Mouse (Mus musculus) lung, adult 2 months (tissue): ENCODE measurements around the gene Mark2. TPM values are rescaled to one million over a fixed set of nuclear protein-coding genes. Genes with fewer than 3 reads are reported as not detected.

Source experiments
- DNase-seq: peaks from one replicate; pipeline ENCODE4 v3.0.0; 2022
- H3K4me1 ChIP-seq: fragments of 200-500 bp; 2 replicates; pipeline ENCODE4 v1.6.1; 2011; ENCODE audit warnings: low read length; ENCODE audit not compliant: control insufficient read depth, insufficient read depth
- H3K4me3 ChIP-seq: fragments of 200-500 bp; replicated peaks from 2 replicates; pipeline ENCODE3; 2011; ENCODE audit warnings: low read depth, mild to moderate bottlenecking, control low read depth, low read length; ENCODE audit errors: extremely low read depth
- CTCF ChIP-seq: fragments of 200-500 bp; IDR thresholded peaks from 2 replicates; pipeline ENCODE4 v1.5.1; 2011; ENCODE audit warnings: mild to moderate bottlenecking, low read length, control low read depth; ENCODE audit not compliant: insufficient read depth
- POLR2A ChIP-seq: fragments of 200-500 bp; IDR thresholded peaks from 2 replicates; pipeline ENCODE4 v1.6.1; 2011; ENCODE audit warnings: low read depth, mild to moderate bottlenecking, control low read depth, low read length, borderline replicate concordance; ENCODE audit errors: extremely low read depth
- WGBS: fragments of 180-500 bp; shearing (Covaris S2); methylation state at CpG from one replicate; pipeline ENCODE4 v1.1.7; 2018; 5-methylcytosine and 5-hydroxymethylcytosine counted together
- polyA plus RNA-seq: library from polyadenylated mRNA; depleted of rRNA; stranded (reverse); fragments of >200 nt; gene quantifications from 2 replicates; pipeline ENCODE4 v1.2.3, GENCODE M21; 2012

The Mark2 gene
- polyA plus RNA-seq, 1 experiment: 94.1 TPM

- Histone ChIP-seq H3K4me3 (no peak overlapping the region), H3K4me1 (peaks cover 2% of the 10 kb centered on the region; the same call in 1 of the 2 replicates)
- TF ChIP-seq POLR2A (no peak), CTCF (no peak)
- DNase-seq: no peak
- WGBS: 82% methylated on average over 1 of the region's 1 CpGs
These were observed 79.1 kb downstream of the Mark2 start for GRCm38 (mm10) chr19:7262592-7262991.

- H3K4me1 ChIP-seq: no peaks in the 10 kb centered on the region
- no peak for DNase-seq
- 94% methylated on average over 3 of the region's 3 CpGs for WGBS
- H3K4me3 ChIP-seq: no peak overlapping the region
- TF ChIP-seq POLR2A: no peak
- TF ChIP-seq CTCF: no peak
These were observed 79.7 kb downstream of the Mark2 start for GRCm38 (mm10) chr19:7261964-7262363.

- WGBS: 82% methylated on average over 1 of the region's 1 CpGs
- Histone ChIP-seq H3K4me3 (no peak overlapping the region), H3K4me1 (no peaks in the 10 kb centered on the region)
- no peak for DNase-seq
- no peak for TF ChIP-seq POLR2A
- no peak for TF ChIP-seq CTCF
These were observed 80.2 kb downstream of the Mark2 start for GRCm38 (mm10) chr19:7261476-7261875.

- H3K4me3 ChIP-seq: no peak overlapping the region
- WGBS: 59% methylated on average over 5 of the region's 5 CpGs
- no peak for TF ChIP-seq POLR2A
- TF ChIP-seq CTCF: no peak
- no peak for DNase-seq
- no peaks in the 10 kb centered on the region for H3K4me1 ChIP-seq
These were observed 83.8 kb downstream of the Mark2 start for GRCm38 (mm10) chr19:7257881-7258280.

- no peak for DNase-seq
- Histone ChIP-seq H3K4me3 (no peak overlapping the region), H3K4me1 (0 out of 2 replicates have a peak, but pooled peaks cover 2% of the 10 kb centered on the region)
- TF ChIP-seq CTCF (no peak), POLR2A (no peak)
- WGBS: 67% methylated on average over 3 of the region's 3 CpGs
These were observed 95.6 kb downstream of the Mark2 start for GRCm38 (mm10) chr19:7246021-7246420.

GRCm38 (mm10) chr19:7240782-7241690 is 100.6 kb downstream of the Mark2 start, which contains the start of gene Naa40:
Gene Naa40, minus strand, starts transcription at chr19:7241183.
- peak; percentile 90 for DNase-seq

GRCm38 (mm10) chr19:7240291-7240690 is 101.4 kb downstream of the Mark2 start:
- TF ChIP-seq POLR2A (no peak), CTCF (no peak)
- Histone ChIP-seq H3K4me3 (peak overlapping the region; percentile 96), H3K4me1 (peaks cover 6% of the 10 kb centered on the region)
- 2% methylated on average over 13 of the region's 13 CpGs for WGBS
- peak; percentile 16 for DNase-seq

More at GRCm38 (mm10) chr19:7240782-7241690, 100.6 kb downstream of the Mark2 start, which contains the start of gene Naa40:
- Histone ChIP-seq H3K4me1 (peaks cover 6% of the 10 kb centered on the region), H3K4me3 (peak within 1 kb of the TSS; percentile 96)
- TF ChIP-seq POLR2A (no peak), CTCF (no peak)
- WGBS: under 1% methylated on average over 80 of the region's 80 CpGs

GRCm38 (mm10) chr19:7239574-7239973 is 102.1 kb downstream of the Mark2 start:
- 81% methylated on average over 3 of the region's 3 CpGs for WGBS
- peaks cover 9% of the 10 kb centered on the region for H3K4me1 ChIP-seq
- no peak for TF ChIP-seq POLR2A
- TF ChIP-seq CTCF: no peak
- H3K4me3 ChIP-seq: no peak overlapping the region
- no peak for DNase-seq

GRCm38 (mm10) chr19:7236742-7237141 is 104.9 kb downstream of the Mark2 start:
- TF ChIP-seq CTCF (no peak), POLR2A (no peak)
- 82% methylated on average over 4 of the region's 4 CpGs for WGBS
- no peak for DNase-seq
- Histone ChIP-seq H3K4me3 (no peak overlapping the region), H3K4me1 (peaks cover 9% of the 10 kb centered on the region)
